Mouse (Mus musculus) thymus, postnatal 25 days (tissue): ENCODE data around the gene Astn2.

ENCODE experiments used
- DNase-seq: peaks from one replicate; pipeline ENCODE4 v3.0.0; 2022

The Astn2 gene

DNA sequence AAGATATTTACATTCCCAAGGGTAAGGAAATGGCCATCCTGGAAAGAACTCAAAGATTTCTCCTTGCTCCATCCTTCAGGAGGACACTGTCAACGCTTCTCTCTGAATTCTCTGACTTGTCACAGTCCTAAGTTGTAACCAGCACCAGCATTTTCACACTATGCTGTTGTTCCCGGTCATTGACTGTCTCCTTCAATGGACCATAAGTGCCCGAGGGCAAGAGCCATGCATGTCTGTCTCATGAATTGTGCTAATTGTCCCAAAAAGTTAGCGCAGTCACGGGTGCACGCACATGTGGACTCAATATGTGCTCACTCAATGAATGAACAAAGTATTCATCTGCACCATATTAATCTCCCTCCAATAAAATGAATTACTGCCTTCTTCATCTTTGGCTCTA, 741.2 kb downstream of the Astn2 start:
- DNase-seq, result no peak

DNA sequence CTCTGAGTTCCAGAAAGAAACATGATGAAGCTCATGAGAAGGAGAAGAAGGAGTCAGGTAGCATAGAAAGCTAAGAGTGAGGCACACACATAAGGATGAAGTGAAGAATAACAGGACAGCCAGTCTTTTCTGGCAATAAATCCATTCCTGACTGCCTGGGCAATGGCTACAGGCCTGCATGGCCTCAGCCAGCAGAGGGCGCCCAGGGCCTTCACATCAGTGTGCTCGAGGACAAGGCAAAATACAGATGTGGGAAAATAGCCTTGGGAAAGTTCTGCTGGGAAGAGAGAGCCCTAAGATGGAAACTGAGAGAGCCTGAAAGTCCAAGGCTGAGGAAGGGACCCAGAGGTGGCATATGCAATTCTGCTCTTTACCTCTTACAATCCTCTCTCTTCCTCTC, 749.7 kb downstream of the Astn2 start:
- peak; percentile 6 for DNase-seq

DNA sequence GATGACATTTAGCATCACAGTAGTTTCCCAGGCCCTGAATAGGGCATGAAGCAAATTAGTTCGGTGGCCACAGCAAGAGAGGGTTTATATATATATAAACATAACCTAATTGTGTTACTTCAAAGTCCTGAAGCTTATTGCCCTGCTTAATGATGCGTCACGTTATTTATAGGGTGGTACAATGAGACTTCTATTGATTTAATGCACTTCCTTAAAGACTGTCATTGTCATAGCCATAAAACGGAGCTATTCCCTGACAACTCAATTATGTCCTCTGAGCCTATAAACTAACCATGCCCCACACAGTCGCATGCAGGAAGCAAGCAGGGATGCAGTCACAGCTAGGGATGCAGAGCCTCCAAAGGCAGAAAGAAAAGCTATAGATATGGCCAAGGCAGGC, 761.8 kb downstream of the Astn2 start:
- no peak for DNase-seq

DNA sequence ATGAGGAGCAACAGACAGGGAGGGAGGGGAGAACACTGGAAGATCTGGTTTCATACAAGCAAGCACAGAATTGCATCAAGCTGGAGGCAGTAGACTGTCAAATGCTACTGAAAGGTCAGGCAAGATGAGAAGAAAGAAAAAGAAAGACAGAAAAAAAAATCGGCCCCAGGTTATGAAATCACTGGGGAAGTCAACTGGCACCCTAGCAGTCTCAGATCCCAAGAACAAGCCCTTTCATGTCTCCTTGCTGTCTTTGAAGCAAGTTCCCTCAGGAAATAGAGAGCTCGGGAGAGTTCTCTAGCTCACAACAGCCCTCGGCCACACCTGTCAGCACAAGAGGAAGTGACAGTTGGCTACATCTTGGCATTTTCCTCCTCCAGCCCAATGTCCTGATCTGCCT, 766.2 kb downstream of the Astn2 start:
- DNase-seq, result no peak

DNA sequence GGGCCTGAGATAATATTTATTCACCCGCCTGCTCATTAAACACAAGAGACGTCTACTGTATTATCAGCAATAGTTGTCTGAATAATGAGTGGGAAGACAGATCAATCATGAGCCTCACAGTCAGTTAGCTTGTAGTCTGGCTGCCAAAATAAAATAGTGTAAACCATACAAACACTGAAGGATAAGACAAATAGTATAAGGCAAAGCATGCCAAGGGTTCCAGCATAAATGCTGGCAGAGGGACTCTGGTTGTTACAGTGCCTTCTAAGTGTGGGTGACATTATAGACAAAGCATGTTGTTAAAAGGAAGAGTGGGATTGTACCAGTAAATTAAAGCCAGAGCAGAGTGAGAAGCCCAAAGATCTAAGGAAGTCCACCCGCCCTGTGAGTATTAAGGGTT, 784.3 kb downstream of the Astn2 start:
- DNase-seq, result no peak

DNA sequence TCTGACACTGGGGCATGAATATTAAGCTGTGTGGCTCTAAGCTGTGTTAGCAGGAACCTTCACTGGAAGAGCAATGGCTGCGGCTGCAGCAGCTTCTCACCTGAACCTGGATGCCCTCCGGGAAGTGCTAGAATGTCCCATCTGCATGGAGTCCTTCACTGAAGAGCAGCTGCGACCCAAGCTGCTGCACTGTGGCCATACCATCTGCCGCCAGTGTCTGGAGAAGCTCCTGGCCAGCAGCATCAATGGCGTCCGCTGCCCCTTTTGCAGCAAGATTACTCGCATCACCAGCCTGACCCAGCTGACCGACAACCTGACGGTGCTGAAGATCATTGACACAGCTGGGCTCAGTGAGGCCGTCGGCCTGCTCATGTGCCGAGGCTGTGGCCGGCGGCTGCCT, 791.3 kb downstream of the Astn2 start:
- no peak for DNase-seq

DNA sequence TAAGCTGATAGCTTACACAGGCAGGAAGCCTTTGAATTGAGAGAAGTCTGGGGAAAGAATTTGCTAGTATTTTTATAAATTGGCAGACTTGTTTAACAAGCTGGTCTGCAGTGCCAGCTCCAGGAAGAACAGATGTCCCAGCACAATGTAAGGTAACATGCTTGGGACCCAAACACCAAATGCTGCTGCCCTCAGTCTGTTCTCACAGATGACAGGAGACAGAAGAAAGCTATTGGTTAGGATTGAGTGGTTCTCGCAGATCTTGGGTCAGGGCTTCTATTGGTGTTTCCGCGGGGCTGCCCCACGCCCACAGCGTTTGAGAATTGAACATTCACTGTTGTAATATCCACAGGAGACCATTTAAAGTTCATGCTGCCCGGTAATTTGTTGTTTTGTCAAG, 793.5 kb downstream of the Astn2 start:
- no peak for DNase-seq

DNA sequence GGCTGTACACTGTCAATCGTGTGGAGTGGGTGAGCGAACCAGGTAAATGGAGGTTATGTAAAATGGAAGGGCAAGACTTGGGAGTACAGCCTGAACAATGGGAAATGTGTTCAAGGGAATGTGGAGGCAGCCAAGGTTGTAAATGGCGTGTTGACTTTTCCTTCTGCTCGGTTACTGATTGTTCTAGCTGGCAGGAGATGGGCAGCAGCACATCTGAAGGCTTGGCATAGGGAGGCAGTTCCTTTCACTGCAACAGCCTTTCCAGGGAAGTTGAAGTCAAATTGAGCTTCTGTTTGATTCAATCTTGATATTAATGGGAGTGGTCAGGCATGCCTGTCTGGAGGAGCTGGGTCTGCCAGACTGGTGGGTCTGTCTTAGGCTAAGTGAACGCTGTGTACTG, 794.1 kb downstream of the Astn2 start:
- no peak for DNase-seq

DNA sequence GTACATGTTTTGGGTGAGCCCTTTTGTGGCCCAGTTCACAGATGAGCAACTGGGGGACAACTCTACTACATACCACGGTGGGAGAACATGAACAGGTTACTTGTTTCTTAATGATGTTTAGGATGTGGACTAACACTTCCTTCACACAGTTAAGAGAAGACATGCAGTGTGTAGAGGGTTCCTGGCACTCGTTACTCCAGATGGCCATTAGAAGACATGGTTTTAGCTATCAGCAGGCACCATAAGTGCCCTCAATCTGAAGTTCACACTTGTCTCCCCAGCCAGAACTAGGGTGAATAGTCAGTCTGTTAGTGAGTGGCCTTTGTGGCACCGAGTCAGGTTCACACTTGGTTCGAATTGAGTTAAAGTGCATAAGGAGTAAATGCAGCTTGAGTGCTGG, 796.3 kb downstream of the Astn2 start:
- DNase-seq, result no peak

DNA sequence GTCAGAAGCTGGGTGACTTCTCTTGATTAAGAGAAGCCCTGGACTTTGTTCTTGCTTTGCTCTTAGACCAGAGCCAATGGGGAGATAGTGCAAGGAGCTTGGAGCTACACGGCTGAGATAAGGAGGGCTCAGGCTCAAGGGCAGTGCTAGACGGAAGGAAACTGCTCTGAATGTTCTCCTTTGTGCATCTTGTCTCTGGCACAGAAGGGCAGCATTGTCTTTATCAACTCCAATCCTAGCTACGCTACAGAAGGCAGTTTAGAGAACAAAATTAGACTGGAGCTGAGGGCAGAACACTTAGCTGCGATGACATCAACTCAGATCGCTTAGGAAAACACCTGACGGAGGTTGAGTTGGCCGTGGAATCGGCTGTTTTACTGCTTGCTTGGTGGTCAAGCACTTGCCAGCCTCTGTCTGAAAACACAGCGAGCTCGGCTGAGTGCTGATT, 797.2 kb downstream of the Astn2 start:
- no peak for DNase-seq

DNA sequence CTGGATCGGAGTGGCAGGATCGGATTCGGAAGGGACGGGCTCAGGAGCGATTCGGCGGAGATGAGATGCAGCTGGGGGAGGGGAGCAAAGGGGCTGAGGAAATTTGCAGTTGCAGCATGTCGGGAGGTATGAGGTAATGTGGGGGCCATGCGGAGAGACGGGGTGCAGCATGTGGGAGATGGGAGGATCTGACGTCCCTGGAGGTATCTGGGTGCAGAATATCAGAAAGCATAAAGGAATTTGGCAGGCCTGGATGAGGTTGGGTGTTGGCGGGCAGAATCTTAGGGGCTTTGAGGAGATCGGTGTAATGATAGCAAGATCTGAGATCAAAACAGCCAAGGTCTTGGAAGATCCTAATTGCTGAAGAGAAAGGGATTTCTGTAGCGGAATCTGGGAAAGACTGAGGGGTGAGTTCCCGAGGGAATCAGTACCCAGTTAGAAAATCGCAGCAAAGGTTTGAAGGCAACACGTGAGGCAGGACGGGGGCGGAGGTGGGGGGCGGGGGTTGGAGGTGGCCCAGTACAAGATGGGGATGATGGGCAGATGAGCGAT, 799.2 kb downstream of the Astn2 start:
- no peak for DNase-seq

DNA sequence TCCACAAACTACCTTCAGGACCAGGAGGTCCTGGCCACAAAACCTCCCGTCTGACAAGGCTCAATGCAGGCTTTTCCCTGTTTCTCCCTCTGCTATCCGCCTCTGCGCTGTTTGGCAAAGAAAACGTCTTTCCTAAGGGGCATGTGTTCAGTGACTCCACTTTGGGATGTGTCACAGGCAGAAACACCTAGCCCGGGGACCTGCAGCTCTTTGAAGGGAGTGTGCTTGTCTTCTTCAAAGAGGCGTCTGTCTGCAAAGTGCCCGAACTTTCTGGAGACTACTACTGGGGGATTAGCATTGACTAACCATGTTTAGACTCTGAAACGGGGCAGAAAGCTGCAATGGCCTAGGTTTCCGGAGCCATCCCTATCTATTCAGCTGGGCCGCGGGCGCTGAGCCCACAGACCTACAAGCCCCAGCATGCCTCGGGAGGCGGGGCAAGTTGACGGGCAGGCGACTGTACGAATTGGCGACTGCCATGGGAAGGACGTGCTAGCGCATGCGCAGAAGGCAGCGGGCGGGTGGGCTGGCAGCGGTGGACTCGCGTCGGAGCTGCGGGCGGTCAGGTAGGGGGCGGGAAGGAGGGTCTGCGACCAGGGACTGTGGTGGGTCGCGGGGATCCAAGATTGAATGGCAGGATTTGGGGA, 799.8 kb downstream of the Astn2 start, which contains the start of gene Trim32:
Trim32 (plus strand) TSS at position 483 of the 647 bp plus-strand sequence.
- peak; percentile 100 for DNase-seq

DNA sequence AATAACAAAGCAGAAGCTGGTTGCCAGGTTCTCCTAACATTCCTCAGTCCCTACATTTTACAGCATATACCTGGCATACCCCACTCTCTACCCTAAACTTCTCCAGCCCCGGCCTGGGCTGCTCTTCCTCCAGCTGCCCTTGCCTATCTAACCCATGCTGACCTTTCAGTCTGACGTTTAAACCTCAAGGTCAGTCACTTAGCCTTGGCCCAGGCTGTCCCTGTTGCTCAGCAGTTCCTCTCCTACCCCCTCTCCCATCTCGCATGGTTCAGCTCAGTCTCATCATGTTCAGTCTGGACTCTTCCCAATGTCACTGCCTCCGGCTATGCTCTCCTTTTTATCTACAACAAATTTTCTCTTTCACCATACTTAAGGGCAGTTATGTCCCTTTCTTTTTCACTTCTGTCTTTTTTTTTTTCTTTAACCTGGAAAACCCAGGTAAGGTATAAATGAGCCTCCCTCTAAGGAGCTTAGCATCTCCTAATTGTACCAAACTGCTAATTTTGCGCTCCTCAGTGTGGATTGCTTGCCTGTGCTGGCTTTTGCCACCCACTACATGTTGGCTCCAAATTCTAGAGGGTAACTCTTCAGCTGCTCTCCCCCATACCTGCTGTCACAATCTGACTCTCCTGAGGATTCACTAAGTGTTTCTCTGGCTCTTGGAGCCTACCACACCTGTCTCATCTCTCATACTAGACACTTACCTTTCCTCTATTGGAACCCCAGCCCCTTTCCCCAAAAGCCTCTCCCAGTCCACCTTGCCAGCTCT, 809.6 kb downstream of the Astn2 start:
- DNase-seq, result no peak

DNA sequence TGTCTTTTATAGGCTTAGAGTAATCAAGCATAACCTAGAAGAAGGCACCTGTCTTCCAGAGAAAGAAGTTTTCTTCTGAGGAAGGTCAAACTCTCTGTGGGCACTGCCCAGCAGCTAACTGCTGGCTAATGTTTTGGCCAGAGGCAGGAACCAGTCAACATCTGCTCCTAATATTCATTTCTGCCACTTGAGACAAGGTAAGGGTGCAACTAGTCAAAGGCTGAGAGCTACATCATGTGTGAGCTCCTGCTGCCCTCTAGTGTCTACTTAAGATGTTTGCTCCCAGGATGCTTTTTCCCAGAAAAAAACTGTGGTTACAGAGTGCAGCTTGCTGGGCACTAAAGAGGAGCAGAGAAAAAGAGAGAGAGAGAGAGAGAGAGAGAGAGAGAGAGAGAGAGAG, 814.6 kb downstream of the Astn2 start:
- peak; percentile 8 for DNase-seq

DNA sequence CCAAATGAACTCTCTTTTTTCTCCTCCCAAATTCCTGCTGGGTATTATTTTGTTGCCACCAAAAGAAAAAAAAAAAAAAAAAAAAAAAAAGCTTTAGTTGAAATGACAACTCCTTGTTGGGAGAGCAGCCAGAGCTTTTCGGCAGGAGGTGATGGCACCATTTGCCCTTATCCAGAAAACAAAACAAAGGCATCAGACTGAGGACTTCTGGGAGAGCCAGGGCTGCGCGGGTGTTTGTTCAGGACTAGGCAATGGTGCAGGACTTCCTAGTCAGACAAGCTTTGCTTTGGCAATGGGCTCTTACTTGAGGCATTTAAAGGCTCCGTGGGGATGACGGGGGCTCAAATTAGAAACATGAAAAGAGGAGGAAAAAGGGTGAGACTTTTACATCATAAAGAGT, 817.5 kb downstream of the Astn2 start:
- DNase-seq, result no peak

DNA sequence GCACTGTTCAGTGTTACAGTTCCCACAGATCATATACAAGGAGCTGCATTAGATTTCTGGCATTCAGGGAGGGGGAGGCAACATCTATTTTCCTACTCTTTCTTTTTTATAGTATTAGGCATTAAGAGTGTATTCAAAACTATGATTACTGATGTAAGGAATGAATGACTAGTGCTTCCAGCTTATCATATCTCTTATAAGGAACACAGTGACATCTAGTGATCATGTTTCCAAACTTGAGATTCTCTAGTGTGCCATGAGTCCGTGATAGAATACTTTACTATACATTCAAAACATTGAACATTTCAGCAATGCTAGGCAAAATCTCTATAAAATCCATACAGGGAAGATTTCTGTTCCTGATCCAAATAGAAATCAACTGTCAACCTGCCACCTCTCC, 824.2 kb downstream of the Astn2 start:
- no peak for DNase-seq

DNA sequence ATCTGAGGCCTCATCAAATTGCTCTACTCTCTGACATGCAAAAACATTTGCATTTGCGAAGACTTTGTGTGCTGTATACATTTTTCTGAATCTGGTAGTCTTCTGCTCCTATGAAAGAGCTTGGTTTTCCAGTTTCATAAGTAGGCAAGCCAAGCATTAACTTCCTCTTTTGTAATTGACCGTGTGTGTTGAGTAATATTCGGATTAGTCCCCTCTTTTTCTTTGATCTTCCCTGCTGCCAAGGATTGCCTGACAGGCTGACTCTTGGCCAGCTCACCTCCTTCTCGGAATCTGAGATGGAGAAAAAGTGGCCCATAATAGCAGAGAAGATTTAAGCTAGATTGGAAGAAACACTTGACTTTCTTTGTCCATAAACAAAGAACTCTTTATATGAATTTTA, 838.9 kb downstream of the Astn2 start:
- DNase-seq, result no peak

DNA sequence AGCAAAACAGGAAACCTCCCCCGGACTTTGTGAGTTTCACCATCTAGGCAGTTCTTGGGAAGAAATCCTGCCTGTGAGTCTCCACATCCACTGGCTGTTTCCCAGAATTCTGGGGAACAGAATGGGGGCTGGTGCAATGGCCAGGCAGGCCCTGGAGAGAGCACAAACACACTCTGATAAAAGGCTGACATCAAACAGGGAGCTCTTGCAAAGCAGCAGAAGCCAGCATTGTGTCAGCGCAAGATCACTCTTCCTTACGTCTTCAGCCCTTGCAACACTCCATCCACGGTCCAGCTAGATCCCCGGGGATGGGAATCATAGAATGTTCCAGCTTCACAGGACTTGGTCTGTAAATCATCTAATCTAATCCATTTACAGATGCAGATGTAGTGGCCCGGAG, 855.9 kb downstream of the Astn2 start:
- no peak for DNase-seq

DNA sequence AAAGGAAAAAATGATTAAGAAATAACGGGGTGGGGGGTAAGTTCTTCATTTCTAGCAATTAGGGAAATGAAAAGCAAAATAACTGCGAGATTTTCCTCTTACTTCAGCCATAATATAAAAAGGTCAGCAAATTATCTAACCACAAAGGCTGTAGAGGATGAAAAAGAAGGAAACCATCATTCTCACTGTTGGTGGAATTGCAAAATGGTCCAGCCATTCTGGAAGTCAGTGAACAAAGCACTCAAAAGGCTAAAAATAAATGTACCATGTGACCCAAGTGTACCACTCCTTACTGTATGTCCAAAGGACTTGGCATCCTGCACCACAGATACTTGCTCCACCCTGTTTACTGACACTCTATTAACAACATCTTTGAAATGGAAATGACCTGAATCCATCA, 858.8 kb downstream of the Astn2 start:
- DNase-seq, result no peak

DNA sequence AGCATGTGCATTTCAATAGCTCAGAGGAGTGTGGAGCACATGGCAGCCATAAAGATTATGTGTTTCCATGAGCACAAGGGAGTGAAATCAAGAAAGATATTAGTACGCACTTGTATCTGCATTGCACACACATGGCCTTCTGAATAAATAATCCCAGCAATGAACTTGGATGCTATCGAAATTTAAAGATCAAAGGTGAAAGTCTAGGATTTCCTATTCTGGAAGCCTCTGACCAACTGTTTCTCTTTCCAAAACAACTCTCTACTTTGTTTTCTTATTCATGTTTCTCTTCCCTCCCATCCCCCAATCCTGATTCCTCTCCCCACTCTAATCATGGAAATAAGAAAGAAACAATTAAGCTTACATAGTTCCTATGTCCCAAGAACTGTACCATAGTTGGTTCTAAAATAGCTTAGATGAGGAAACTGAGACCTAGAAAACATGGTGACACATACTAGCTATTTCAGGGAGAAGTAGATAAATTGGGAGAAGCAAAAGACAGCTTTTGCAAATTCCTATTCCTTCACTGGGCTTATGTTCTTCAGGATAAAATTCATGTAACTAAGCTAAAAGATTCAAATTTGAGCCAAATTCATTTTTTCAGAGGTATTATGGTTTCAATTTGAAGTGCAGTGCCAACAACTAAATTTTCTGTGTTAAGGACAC, 872.2 kb downstream of the Astn2 start:
- DNase-seq, result no peak

DNA sequence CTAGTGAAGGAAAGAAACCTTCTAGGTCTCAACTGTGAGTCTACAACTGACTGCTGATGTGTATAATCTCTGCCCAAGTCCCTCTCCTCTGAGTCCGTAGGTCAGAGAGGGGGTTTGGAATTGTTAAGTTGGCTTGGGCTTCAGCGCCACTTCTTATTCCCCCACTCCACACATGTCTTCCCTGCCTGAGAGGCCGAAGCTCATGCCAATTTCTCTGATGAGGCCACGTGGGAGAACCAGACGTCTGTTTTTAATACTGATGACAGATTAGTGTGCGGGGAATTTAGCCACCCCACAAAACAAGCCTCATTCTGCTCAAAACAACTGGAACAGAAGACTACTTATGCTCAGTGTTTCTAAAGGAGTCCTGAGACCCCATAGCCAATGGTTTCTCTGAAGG, 872.8 kb downstream of the Astn2 start:
- no peak for DNase-seq

DNA sequence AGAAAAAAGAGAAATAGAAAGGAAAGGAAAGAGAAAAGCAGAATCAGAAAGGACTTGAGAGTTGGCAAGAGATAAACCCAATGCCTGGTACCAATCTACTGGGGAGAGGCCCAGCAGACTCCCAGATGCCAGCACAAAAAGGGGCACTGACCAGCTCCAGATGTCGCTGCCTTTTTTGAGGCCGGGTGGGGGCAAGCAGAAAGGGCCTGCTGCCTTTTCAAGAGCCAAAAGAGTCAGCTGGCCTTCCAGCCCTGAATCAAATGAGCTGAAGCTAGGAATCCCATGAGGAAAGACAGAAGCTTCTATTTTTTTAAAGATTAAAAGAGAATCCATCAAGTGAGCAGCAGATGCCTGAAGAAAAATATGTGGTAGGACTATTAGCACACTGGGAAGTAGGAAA, 873.5 kb downstream of the Astn2 start:
- DNase-seq, result no peak

DNA sequence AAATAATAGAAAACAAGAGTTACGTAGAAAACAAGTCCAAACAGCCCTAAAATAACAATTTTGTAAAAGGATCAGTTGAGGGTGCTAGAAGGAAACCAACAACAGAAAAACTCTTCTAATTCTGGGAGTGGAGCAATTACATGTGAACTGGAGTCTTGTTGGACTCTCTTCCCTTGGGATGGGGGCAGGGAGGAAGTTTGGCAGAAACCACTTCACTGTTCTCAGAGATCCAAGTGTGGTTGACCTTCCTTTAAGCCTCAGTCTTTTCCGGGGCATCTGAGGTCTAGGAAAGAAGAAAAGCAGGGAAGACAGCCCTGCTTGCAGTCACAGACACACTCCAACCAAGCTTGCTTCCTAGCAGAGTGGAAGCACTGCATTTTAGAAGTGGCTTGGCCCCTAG, 896.3 kb downstream of the Astn2 start:
- no peak for DNase-seq

DNA sequence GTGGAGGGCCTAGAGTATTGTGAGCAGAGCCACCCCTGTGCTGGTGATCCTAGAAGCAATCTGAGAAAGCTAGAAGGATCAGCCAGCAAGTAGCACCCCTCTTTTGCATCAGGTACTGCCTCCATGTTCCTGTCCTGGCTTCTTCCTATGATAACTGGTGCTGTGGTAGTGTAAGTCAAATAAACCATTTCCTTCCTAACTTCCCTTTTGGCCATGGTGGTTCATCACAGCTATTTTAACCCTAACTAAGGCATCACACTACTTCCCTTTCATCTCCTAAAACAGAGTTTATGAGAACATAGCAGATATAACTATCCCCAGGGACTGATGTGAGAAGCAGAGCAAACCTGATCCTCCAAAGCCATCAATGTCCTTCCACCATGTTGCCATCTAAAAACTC, 897.5 kb downstream of the Astn2 start:
- no peak for DNase-seq
